Mouse (Mus musculus): ENCODE results near the gene Siglec1. TPM values are rescaled to one million over a fixed set of nuclear protein-coding genes. Genes with fewer than 3 reads are reported as not detected.
"Not testable (repeated sequence)": the region's sequence is repeated elsewhere in the genome, so short reads cannot be mapped to it uniquely, and the experiment has no call there.

The Siglec1 gene
- total and polyA plus RNA-seq, 2 experiments from 2014 or later, result 0.27 to 1.4 TPM

- peak; percentile 20; the same call in 1 of the 2 replicates for ATAC-seq (ENCODE audit: low FRiP score)
- Histone ChIP-seq H3K4me1 (ENCODE audit: insufficient read depth, low read length) (0 out of 2 replicates have a peak, but pooled peaks cover 8% of the 10 kb centered on the region), H3K4me3 (ENCODE audit: low read depth, low read length) (no peak overlapping the region), H3K4me2 (ENCODE audit: low read depth, low read length, poor library complexity, severe bottlenecking) (no peak overlapping the region), H3K27me3 (ENCODE audit: insufficient read depth, low read length) (no peaks in the 10 kb centered on the region), H3K9me3 (ENCODE audit: low read length) (no peaks in the 10 kb centered on the region), H3K36me3 (ENCODE audit: insufficient read depth, low read length) (no peaks in the 10 kb centered on the region), H3K27ac (ENCODE audit: low read depth, low read length) (no peak overlapping the region), H3K9ac (replicated peaks; ENCODE audit: low read length, poor library complexity, severe bottlenecking) (no peak overlapping the region)
- TF ChIP-seq CTCF (IDR thresholded peaks at IDR 0.05), result no peak
- WGBS, result 52% methylated on average over 9 of the region's 9 CpGs
- no peak for DNase-seq (ENCODE audit: low spot score)
Observed at GRCm38 (mm10) chr2:131125964-131126815, 39.6 kb upstream of the Siglec1 start.

DNA sequence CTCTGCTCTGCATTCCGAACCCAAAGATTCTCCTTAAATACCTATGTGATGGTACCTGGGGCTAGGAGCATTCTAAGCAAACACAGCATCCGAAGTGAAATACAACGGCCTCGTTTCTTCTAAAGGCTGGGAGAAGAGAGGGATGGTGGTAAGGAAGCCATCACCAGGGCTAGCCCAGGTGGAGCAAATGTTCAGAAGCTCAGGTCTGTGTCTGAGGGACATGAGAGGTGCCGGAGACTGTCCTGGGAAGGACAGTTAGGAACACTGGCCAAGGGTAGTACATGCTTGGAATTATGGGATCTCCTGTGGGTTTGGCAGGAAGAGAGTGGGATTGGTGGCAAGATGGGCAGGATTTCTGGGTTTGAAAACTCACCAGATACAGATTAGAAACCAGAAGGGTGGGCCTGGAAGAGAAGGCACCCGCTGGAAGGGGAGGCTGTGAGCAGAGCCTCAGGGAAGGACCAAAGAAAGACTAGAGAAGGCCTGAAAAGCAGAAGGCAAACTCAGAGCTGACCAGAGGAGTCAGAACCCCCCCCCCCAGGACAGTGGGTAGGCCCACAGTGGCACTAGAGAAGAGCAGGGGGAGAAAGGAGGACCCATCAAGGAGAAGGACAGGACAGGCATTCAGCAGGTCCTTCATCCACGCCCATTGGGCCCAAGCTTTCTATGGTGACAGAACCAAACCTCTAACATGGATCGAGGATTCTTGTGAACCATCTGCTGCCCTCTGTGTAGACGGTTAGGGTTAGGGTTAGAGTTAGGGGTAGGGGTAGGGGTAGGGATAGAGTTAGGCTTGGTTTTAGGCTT is 38.8 kb upstream of the Siglec1 start:
- 0 out of 2 replicates have a peak, but pooled peaks cover 8% of the 10 kb centered on the region for H3K4me1 ChIP-seq (ENCODE audit: insufficient read depth, low read length)
- ATAC-seq (ENCODE audit: low FRiP score) (no peak), DNase-seq (ENCODE audit: low spot score) (no peak)
- no peaks in the 10 kb centered on the region for H3K27me3 ChIP-seq (ENCODE audit: insufficient read depth, low read length)
- WGBS, result 89% methylated on average over 9 of the region's 9 CpGs
- H3K9me3 ChIP-seq (ENCODE audit: low read length), result no peaks in the 10 kb centered on the region
- no peaks in the 10 kb centered on the region for H3K36me3 ChIP-seq (ENCODE audit: insufficient read depth, low read length)
- no peak overlapping the region for H3K9ac ChIP-seq (replicated peaks; ENCODE audit: low read length, poor library complexity, severe bottlenecking)
- H3K4me2 ChIP-seq (ENCODE audit: low read depth, low read length, poor library complexity, severe bottlenecking), result no peak overlapping the region
- no peak overlapping the region for H3K27ac ChIP-seq (ENCODE audit: low read depth, low read length)
- no peak overlapping the region for H3K4me3 ChIP-seq (ENCODE audit: low read depth, low read length)
- no peak for TF ChIP-seq CTCF (IDR thresholded peaks at IDR 0.05)

- no peak overlapping the region for H3K27ac ChIP-seq (ENCODE audit: low read depth, low read length)
- 76% methylated on average over 3 of the region's 3 CpGs for WGBS
- H3K9ac ChIP-seq (replicated peaks; ENCODE audit: low read length, poor library complexity, severe bottlenecking), result no peak overlapping the region
- DNase-seq (ENCODE audit: low spot score) (no peak), ATAC-seq (ENCODE audit: low FRiP score) (no peak)
- H3K4me1 ChIP-seq (ENCODE audit: insufficient read depth, low read length), result 0 out of 2 replicates have a peak, but pooled peaks cover 8% of the 10 kb centered on the region
- no peaks in the 10 kb centered on the region for H3K9me3 ChIP-seq (ENCODE audit: low read length)
- no peak overlapping the region for H3K4me2 ChIP-seq (ENCODE audit: low read depth, low read length, poor library complexity, severe bottlenecking)
- no peak for TF ChIP-seq CTCF (IDR thresholded peaks at IDR 0.05)
- no peak overlapping the region for H3K4me3 ChIP-seq (ENCODE audit: low read depth, low read length)
- no peaks in the 10 kb centered on the region for H3K36me3 ChIP-seq (ENCODE audit: insufficient read depth, low read length)
- H3K27me3 ChIP-seq (ENCODE audit: insufficient read depth, low read length), result no peaks in the 10 kb centered on the region
Observed at GRCm38 (mm10) chr2:131124166-131124565, 37.6 kb upstream of the Siglec1 start.

DNA sequence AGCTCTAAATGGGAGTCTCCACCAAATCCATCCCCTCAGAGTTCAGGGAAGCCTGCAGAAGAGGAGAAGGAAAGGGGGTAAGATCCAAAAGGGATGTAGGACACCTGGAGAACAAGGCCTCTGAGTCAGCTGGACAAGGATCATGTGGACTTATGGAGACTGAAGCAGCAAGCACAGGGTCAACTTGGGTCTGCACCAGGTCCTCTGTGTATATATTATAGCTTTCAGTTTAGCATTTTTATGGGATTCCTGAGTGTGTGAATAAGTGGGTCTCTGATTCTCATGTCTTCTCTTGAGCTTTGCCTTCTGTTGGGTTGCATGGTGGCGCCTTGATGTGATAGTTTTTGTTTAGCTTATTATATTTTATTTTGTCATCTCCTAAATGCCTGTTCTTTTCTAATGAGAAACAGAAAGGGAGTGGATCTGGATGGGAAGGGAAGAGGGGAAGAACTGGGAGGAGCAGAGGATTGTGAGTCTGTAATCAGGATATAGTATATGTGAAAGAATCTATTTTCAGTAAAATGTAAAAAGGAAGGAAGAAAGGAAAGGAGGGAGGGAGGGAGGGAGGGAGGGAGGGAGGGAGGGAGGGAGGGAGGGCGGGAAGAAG is 32.5 kb upstream of the Siglec1 start:
- no peak overlapping the region for H3K9ac ChIP-seq (replicated peaks; ENCODE audit: low read length, poor library complexity, severe bottlenecking)
- 89% methylated on average over 2 of the region's 2 CpGs for WGBS
- H3K27ac ChIP-seq (ENCODE audit: low read depth, low read length), result no peak overlapping the region
- H3K4me3 ChIP-seq (ENCODE audit: low read depth, low read length), result no peak overlapping the region
- no peak for ATAC-seq (ENCODE audit: low FRiP score)
- no peak for DNase-seq (ENCODE audit: low spot score)
- no peak for TF ChIP-seq CTCF (IDR thresholded peaks at IDR 0.05)
- H3K4me1 ChIP-seq (ENCODE audit: insufficient read depth, low read length), result no peaks in the 10 kb centered on the region
- H3K9me3 ChIP-seq (ENCODE audit: low read length), result no peaks in the 10 kb centered on the region
- no peaks in the 10 kb centered on the region for H3K36me3 ChIP-seq (ENCODE audit: insufficient read depth, low read length)
- no peak overlapping the region for H3K4me2 ChIP-seq (ENCODE audit: low read depth, low read length, poor library complexity, severe bottlenecking)
- H3K27me3 ChIP-seq (ENCODE audit: insufficient read depth, low read length), result no peaks in the 10 kb centered on the region

- no peak overlapping the region for H3K9ac ChIP-seq (replicated peaks; ENCODE audit: low read length, poor library complexity, severe bottlenecking)
- H3K4me2 ChIP-seq (ENCODE audit: low read depth, low read length, poor library complexity, severe bottlenecking), result no peak overlapping the region
- H3K27me3 ChIP-seq (ENCODE audit: insufficient read depth, low read length), result no peaks in the 10 kb centered on the region
- DNase-seq (ENCODE audit: low spot score) (no peak), ATAC-seq (ENCODE audit: low FRiP score) (no peak)
- no peaks in the 10 kb centered on the region for H3K36me3 ChIP-seq (ENCODE audit: insufficient read depth, low read length)
- no peak overlapping the region for H3K4me3 ChIP-seq (ENCODE audit: low read depth, low read length)
- no peak overlapping the region for H3K27ac ChIP-seq (ENCODE audit: low read depth, low read length)
- no peaks in the 10 kb centered on the region for H3K9me3 ChIP-seq (ENCODE audit: low read length)
- TF ChIP-seq CTCF (IDR thresholded peaks at IDR 0.05), result no peak
- H3K4me1 ChIP-seq (ENCODE audit: insufficient read depth, low read length), result no peaks in the 10 kb centered on the region
- WGBS, result 86% methylated on average over 5 of the region's 5 CpGs
Observed at GRCm38 (mm10) chr2:131105989-131106388, 19.4 kb upstream of the Siglec1 start.

- WGBS, result 70% methylated on average over 4 of the region's 4 CpGs
- not testable (repeated sequence) for H3K27me3 ChIP-seq (ENCODE audit: insufficient read depth, low read length); DNase-seq (ENCODE audit: low spot score)
Observed at GRCm38 (mm10) chr2:131105061-131105460, 18.5 kb upstream of the Siglec1 start.

More at GRCm38 (mm10) chr2:131105061-131105460, 18.5 kb upstream of the Siglec1 start:
- not testable (repeated sequence) for H3K4me1 ChIP-seq (ENCODE audit: insufficient read depth, low read length); H3K9ac ChIP-seq (replicated peaks; ENCODE audit: low read length, poor library complexity, severe bottlenecking); H3K9me3 ChIP-seq (ENCODE audit: low read length); H3K27ac ChIP-seq (ENCODE audit: low read depth, low read length); H3K36me3 ChIP-seq (ENCODE audit: insufficient read depth, low read length); H3K4me3 ChIP-seq (ENCODE audit: low read depth, low read length); H3K4me2 ChIP-seq (ENCODE audit: low read depth, low read length, poor library complexity, severe bottlenecking); ATAC-seq (ENCODE audit: low FRiP score)

All from midbrain, postnatal 0 days (tissue).